Mouse (Mus musculus) kidney, adult 11 months (tissue): Measurements from ENCODE around the gene Wnt6.
A peak's percentile ranks its signal among the peaks of the same experiment; 100 is the strongest.

Source experiments
- DNase-seq: peaks from one replicate; pipeline ENCODE4 v3.0.0; 2022

Gene Wnt6

DNA sequence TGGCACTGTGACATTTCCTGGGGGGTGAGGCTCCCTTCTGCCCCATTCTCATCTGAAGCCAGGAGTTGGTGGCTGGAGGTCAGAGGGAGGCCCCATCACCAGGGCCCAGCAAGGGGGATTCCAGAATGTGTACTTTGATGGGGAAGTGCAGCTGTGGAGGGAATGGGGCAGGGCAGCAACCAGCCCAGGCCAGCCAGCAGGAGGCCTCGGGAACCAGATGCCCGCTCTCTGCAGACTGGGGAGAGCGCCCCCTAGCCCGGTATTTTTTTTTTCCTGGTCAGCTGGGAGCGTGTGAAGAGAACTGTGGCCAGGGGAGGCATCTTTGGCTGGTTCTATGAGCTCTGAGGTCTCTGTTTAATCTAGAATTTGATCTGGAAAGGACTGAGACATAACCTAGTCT, 4.1 kb downstream of the Wnt6 start:
- no peak for DNase-seq

DNA sequence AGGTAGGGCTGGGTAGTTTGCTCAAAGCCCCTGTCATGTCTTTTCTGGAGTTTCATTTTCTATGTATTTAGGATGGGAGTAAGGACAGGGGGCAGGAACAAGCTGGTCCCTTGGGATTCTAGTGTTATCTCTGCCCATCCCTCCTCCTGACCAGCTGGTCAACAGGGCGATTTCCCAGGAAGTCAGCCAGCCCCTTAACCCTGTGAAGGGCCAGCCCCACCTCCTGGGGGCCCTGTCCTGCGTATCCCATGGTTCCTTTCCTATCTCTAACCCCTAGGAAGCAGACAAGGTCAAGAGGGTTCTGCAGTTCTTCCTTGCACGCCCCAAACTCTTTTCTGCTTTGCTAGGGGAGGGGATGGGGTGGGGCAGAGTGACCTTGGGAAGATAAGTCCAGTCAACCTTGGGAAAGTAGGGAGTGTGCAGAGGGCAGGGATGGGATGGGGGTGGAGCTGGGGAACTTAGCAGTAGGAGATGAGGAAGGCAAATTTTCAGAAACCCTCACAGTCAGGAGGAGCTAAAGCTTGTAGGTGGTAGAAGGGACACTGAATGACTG, 7.3 kb downstream of the Wnt6 start:
- no peak for DNase-seq

DNA sequence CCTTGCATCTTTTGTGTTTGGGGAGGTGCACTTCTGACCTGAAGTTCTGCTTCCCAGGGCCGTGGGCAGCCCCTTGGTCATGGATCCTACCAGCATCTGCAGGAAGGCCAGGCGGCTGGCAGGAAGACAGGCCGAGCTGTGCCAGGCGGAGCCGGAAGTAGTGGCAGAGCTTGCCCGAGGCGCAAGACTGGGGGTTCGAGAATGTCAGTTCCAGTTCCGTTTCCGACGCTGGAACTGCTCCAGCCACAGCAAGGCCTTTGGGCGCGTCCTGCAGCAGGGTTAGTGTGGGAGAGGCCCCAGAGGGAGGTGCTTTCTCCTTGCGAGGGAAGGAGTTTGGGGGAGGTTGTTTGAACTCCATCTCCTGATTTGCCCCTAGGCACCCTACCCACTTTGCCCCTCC, 10.4 kb downstream of the Wnt6 start:
- DNase-seq, result no peak

DNA sequence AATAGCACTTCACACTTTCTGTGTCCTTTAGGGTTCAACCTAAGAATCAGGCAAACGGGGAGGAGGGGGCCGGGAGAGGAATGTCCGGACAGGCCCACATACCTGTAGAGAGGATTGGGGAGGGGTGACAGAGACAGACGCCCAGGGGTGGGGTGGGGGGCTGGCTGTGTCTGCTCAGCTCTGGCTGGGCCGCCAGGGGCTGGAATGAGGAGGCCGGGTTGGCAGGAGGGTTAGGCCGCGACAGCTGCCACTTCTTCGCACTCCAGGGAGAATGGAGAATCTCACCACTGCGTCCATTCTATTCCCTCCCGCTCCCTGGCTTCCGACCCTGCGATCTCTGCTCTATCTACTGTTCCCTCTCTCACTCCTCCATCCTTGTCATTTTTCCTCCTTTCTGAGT, 11.9 kb downstream of the Wnt6 start:
- DNase-seq, result no peak

DNA sequence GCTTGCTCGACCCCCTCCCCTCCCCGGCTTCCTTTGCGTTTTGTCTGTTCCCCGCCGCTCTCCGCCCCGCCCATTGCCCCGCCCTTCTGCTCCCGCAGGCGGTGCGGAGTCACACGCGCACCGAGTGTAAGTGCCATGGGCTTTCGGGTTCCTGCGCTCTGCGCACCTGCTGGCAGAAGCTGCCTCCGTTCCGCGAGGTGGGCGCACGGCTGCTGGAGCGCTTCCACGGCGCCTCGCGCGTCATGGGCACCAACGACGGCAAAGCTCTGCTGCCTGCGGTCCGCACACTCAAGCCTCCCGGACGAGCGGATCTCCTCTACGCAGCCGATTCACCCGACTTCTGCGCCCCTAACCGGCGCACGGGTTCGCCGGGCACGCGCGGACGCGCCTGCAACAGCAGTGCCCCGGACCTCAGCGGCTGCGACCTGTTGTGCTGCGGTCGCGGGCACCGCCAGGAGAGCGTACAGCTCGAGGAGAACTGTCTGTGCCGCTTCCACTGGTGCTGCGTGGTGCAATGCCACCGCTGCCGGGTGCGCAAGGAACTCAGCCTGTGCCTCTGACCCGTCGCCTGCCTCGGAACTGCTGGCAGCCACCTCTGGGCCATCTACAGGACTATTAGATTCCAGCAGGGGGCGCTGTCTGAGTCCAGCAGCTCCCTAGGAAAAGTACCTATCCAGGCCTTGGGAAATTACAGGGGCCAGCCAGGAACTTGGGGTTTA, 12.5 kb downstream of the Wnt6 start:
- no peak for DNase-seq

DNA sequence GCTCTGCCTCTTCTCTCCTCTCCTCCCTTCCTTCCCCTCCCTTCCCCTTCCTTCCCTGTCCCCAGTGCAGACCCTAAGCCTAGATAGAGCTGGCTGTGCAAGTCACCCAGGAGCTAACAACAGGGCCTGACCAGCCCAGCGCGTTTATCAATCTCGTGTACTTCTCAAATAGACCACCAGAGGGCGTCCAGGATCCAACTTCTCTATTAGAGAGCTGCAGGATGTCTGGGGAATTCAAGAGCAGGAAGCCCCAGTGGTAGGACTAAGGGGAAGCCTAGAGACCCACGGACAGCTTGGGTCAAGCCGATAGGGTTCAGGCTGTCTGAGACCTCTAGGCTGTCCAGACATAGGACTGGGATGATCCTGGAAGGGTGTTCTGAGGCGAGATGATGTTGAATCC, 16.2 kb downstream of the Wnt6 start:
- peak; percentile 70 for DNase-seq

DNA sequence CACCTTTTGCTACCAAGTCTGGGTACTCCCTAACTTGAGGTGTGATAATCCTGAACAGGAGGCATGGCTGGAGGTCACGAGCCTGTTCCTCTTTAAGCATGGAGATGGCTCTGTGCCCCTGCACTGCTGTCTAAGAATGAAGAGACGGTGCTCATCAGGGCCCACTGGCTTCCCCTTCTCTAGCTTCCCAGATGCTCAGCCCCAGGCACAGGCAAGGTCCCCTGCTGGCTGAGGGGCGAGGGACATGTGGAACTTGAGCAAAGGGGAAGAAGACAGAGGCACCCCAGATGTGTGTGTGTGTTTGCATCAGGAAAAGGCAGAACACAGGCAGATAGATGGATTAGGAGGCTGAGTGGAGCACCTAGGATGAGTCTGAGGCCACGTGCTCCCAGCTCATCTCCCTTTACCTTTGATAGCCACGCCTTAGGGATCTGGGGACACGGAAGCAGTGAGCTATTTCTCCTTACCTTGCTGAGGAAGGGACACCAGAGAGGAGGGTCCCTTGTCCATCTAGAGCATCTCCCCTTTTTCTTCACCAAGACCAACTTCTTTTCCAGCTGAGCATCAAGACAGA, 17.0 kb downstream of the Wnt6 start:
- DNase-seq, result no peak

DNA sequence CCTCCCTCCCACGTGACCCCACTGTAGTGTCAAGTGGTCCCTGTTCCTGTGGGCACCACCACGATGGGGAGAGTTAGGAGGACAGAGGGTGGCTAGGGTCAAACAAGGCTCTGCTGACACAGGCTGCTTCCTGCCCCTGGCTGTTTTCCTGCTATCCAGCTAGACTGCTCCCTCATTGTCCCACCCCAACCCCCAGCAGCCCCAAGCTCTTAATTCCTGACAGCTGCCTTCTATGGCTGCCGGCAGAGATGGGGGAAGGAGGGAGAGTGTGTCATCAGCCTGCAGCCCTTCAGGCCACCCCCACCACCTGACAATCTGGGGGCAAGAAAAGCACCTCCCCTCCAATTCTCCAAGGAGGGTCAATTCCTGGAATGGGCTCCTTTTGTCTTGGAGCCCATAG, 18.4 kb downstream of the Wnt6 start:
- no peak for DNase-seq

DNA sequence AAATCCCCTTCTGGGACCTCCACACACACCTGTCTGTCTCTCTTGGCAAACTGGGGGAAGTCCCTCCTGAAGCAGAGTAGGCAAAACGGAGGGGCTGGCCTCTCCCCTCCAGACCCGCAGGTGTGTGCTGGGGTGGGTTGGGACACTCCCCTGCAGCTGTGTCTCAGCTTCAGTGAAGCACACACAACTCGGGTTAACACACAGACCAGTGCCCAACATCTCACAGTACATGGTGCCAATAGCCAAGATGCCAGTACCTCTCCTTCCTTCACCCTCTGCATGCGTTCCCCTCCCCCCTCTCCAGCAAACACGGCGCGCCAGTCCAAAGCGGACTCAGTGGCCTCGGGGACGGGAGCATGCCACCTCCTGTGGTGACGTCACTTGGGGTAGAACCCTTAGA, 19.6 kb downstream of the Wnt6 start, which contains the start of gene Wnt10a:
Wnt10a (plus strand) TSS at position 268 of the 400 bp plus-strand sequence.
- no peak for DNase-seq

DNA sequence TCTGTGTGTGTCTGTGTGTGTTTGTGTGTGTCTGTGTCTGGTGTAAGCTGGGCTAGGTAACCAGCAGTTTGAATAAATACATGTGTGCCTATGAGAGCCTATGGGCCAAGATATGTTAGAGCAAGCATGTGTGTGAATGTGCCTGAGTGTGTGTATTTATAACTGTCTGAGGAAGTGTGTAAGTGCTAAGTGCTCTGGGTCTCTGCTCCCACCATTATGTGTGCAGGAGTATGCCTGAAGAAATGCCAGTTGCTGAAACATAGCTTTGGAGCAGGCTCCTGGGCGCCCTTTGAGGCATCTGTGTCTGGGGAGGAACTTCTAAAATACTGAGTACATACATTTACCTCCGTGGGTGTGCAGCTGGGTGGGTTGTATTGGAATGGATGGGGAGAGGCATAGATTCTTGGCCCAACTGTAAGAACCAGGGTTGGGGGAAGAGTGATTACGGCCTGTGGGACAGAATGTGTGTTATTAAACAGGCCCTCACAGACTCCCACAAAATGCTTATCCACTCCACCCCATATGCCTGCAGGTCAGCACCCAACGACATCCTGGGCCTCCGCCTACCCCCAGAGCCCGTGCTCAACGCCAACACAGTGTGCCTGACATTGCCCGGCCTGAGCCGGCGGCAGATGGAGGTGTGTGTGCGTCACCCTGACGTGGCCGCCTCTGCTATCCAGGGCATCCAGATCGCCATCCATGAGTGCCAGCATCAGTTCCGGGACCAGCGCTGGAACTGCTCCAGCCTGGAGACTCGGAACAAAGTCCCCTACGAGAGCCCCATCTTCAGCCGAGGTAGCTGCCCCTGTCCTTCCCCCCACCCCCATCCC, 21.4 kb downstream of the Wnt6 start:
- no peak for DNase-seq

DNA sequence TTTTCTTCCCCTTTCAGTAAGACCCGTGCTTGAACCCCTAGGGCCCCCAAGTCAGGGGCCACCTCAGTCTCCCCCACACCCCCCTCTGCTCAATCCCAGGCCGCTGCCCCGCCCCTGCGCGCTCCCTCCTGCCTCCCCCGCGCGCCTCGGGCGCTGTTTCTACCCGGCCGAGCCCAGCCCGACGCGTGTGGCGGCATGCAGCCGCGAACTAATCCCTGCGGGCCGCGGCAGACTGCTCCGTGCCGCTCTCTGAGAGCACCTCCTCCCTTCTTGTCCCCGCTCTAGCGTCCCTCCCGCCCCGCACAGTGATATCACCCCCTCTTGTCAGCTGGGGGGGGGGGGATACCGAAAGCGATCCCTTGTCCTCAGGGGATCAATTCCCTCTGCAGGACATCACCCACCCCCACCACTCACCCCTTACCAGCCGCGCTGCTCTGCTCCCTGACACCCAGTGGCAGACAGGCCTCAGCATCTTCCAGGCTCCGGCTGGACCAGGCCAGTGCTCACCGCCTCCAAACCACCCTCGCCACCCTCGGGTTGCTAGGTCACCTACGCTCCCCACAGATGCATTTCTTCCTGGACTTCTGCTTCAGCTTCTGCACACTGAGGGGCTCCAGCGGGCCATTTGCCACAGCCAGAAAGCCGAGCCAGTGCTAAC, 22.9 kb downstream of the Wnt6 start:
- no peak for DNase-seq

DNA sequence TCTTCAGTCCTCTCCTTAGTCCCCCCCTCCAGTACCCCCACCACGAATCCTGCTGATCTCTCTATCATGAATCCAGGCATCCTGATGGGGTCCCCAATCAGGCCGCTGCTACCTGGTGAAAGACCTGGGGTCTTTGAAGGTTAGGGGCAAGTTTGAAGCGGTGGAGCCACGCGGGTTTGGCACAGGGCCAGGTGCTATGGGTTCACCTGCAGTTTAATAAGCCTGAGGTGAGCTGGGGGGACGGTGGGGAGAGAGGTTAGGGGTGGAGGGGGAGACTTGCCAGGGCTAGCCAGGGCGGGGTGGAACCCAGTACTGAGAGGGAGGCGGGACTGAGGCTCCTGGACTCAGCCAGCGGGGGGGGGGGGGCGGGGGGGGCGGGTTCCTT, 23.4 kb downstream of the Wnt6 start:
- DNase-seq, result no peak

DNA sequence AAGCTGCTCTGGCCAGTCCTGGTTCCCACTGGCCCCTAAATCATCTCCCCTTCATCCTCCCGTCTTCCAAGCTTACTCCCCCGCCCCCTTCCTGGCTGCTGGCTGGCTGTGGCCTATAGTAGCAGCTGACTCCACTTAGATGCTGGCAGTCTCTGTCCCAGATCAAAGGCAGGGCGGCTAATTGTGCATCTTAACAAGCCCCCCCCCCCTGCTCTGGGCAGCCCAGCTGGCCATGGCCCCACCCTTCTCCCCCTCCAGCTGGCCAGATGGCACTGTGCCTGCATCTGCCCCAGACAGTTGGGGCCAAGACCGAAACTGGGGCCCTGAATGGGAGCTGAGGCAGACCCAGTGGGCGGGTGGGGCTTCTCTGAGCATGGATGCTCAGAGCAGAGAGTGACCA, 25.8 kb downstream of the Wnt6 start:
- no peak for DNase-seq

DNA sequence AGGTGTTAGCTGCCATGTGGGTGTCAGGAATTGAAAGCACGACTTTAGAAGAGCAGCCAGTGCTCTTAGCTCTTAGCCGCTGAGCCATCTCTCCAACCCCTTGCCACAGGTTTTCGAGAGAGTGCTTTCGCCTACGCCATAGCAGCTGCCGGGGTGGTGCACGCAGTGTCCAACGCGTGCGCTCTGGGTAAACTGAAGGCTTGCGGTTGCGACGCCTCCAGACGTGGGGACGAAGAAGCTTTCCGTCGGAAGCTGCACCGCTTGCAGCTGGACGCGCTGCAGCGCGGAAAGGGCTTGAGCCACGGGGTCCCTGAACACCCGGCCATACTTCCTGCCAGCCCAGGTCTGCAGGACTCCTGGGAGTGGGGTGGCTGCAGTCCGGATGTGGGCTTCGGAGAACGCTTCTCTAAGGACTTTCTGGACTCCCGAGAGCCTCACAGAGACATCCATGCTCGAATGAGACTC, 28.8 kb downstream of the Wnt6 start:
- DNase-seq, result no peak

DNA sequence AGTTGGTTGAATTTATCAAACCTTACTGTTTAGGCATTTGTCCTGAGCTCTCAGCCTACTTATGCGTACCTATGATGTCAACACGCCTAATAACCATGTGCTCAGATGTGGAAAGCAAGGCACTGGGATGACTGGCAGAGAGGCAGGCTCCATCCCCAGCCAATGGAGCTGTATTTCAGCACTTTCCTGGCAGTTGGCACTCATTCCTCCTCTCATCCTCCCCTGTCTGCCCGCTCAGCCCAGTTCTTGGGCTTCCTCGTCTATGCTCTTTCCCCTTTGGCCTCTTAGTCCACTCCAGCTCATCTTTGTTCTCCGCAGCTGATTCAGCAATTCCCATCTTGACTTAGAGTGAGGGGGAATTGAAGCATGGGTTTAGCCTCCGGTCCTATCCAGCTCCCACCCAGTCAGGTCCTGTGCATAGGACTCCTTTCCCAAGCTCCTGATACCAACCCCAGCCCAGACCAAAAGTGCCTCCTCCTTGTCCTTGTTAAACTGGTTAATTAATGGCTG, 30.0 kb downstream of the Wnt6 start:
- DNase-seq, result no peak

DNA sequence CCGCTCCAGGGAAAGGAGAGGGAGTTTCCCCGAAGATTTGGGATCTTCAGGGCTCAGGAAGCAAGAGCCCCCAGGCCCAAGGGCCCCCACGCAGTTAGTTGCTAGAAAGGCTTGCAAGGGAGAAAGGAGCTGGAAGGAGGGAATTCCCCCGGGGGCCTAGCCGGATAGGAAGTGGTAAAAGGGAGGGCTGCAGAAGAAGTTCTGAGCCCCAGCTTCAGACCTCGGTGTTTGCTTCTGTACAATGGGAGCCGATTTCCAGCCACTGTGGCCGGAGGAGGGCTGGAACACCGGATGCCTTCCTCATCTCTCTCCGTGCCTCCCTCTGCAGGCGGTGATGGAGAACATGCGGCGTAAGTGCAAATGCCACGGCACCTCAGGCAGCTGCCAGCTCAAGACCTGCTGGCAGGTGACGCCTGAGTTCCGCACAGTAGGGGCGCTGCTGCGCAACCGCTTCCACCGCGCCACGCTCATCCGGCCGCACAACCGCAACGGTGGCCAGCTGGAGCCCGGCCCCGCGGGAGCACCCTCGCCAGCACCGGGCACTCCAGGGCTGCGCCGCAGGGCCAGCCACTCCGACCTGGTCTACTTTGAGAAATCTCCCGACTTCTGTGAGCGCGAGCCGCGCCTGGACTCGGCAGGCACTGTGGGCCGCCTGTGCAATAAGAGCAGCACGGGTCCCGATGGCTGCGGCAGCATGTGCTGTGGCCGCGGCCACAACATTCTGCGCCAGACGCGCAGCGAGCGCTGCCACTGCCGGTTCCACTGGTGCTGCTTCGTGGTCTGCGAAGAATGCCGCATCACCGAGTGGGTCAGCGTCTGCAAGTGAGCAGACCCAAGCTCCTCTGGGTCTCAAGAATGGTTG, 31.3 kb downstream of the Wnt6 start:
- DNase-seq, result peak; percentile 77

DNA sequence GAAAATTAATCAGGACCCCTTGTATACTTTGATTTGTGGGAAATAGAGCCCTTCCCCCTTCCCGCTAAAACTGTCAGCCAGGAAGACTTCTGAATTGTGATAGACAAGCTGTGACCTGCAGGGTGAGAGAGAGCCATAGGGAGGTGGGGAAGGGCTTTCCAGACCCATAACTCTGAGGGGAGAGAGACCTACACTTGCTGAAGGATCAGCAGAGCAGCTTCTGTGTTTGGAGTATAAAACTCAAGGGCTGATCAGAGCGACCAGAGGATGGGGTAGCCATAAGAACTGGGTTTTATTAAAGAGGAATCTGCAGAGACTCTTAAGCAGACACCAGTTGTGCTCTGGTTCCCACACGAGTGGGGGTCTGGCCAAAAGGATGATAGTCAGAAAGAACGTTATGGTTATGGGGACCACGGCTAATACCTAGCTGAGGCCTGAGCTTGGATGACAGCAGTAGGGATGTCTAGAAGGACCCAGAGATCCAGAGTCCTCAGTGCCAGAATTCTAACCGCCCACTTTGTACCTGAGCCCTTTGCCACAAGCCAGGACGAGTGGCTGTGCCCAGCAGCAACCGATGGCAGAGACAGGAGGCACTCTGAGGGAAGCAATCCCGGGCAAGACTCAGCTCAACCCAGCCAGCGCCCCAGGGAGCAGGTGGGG, 32.6 kb downstream of the Wnt6 start:
- no peak for DNase-seq

DNA sequence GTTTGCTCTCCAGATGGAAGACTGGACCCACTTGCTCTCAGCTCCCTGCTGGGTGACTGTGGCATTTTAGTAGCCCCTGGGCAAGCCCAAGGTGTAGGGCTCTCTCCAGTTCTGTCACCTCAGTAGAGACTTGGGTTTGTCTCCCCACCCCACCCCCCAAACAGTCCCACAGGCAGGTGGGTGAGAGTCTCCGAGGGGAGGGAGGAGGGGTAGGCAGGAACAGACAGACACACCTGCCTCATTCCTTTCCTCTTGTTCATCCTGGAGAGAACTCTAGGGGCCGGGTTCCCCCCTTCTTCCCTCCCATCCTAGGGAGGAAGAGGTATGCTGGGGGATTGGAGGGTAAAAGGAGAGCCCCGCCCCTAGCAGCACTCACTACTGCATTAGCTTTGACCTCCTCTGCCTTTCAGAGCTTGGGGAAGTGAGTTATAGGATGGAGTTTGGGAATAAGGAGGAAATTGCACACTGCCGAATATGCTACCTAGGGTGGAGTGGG, 33.7 kb downstream of the Wnt6 start:
- DNase-seq, result no peak

DNA sequence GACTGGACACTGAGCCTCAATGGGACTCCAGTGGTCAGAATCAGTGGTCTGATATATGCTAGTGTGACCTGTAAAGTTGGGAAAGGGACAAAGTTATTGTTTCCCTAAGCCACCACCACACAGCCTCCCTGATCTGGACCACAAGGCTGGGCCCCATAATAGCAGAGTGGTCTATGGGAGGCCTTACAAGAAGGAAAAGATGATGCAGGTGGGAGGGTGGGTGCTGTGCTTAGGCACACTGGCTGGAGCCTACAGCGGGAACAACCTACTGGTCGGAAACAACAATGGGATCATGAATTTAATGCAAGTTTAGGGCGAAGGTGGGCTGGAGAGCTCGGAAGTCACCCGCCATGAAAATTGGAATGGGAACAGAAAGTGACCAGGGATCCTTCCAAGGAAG, 34.2 kb downstream of the Wnt6 start:
- DNase-seq, result no peak

DNA sequence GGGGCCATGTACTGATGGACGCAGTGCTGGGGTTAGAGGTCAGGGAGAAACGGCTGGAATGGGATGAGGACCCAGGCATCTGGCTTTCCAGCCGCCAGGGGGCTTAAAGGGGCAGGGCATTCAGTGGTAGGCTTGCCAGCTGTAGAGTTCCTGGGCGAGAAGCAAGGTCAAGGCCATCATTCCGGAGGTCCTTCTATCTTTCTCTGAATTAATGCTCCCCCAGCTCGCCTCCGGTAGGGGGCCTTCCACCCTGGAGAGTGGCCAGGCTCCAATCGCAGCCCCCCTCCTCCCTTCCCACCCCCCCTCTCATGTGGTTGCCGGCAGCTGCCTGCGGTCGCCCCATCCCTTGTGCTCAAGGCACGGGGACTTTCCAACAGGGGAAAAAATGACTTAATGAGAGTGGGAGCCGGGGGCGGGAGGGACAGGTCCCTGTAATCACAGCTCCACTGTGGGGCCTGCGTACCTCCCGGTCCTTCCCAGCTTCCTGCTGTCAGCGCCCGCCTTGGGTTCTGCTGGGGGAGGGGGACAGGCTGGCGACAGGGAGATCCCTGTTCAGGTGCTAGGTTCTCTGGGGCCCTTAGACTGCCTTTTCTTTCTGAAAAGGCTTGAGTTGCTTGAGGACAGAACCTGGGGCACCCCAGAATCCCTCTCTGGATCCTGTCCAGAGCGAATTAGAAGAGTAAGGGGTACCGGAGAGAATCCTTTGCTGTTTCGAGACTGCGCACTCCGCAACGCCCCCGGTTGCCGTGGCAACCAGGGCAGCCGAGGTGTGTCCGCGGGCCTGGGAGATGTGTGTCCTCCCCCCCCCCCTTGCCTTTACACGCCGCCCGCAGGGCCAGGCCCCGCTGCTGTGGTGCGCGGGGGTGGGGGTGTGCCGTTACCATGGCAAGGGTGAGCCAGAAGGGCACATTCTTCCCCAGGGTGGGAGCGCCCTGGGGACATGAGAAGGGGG, 34.9 kb downstream of the Wnt6 start:
- DNase-seq, result no peak
